Mouse (Mus musculus): ENCODE measurements at regions not wholly inside any gene's neighbourhood (a gene's known extent, or its start where the extent isn't known, plus 50 kb on each side); places are given as distances from the start of the nearest gene placed in this dataset.
"Not testable (repeated sequence)": the region's sequence is repeated elsewhere in the genome, so short reads cannot be mapped to it uniquely, and the experiment has no call there.

DNA sequence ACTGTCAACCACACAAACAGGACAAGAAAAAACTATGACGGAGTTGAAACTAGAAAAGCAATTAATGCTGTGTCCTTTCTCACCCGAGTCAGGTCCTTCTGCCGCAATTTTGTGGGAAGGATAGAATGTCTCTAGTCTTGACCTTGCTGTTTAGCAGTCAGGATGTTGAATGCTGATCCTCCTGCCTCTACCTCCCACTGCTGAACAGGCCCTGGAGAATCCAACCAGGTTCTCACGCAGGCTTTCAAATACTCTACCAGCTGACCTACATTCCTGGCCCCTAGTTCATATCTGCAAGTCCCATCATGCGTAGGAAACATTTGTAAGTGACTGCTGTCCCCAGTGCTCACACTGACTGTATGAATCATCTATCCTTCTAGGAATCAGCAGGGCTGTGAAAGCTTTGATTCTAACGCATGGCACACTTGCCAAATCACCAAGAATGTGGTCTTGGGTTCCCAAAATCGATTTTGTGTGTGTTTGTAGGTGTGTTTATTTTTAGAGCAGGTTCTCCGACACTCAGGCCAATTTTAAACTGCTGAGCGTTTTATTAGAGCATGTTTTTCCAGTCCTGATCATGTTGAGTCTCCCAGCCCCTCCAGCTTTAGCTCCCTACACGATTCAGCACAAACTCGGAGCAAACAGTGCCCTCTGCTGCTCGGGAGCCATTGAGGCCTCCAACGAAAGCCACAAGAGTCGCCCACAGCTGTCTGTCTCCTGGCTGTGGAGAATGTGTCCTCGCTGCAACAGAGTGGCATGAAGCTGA lies 545.4 kb downstream of the Zfp704 start:
- DNase-seq, result peak; percentile 50

DNA sequence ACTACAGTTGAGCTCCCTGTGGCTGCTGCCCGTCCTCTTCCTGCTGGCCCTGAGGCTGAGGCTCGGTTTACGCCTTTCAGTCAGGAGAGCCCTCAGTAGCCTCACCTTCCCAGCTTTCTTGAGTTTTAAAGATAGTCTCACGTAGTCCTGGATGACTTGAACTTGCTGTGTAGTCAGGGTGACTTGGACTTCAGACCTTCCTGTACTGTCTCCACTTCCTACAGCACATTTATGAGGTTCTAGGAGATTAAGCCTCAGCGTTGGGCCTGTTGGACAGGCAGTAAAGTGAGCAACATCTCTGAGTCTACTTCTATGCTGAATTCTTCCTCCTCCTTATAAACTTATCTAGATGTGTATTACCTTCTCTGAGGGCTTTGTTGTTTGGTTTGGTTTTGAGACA lies 546.2 kb downstream of the Zfp704 start:
- no peak for DNase-seq

DNA sequence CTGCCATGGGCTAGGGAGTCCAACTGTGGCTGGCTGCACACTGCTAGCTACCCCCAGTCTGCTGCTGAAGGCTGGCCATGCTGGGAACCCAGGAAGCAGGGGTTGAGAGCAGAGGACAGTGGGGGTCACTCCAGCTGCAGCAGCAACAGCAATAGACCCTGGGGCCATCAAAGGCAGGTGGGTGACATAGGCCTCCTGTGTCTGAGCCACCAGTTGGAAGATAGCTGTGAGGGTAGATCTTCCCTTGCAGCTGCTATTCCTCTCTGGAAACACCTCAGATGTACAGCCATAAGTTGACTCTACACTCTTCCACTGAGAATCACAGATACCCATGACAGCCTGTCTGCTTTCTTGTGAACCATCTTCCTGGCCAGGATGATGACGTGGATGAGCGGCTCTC lies 548.5 kb downstream of the Zfp704 start:
- no peak for DNase-seq

- DNase-seq, result not testable (repeated sequence)
Observed at GRCm38 (mm10) chr3:9057703-9058102, 552.2 kb downstream of the Zfp704 start.

GRCm38 (mm10) chr3:9056846-9057245 lies 553.0 kb downstream of the Zfp704 start:
- no peak for DNase-seq

GRCm38 (mm10) chr3:9055780-9056179 lies 554.1 kb downstream of the Zfp704 start:
- no peak for DNase-seq

Measured in kidney, postnatal 14 days (tissue).